Mouse (Mus musculus) heart, postnatal 10 days (tissue): ENCODE results near the gene Cacna1i. TPM values are rescaled to one million over a fixed set of nuclear protein-coding genes. Genes with fewer than 3 reads are reported as not detected.

Experiments used
- DNase-seq, 2 experiments: peaks; one replicate each; pipeline ENCODE4 v3.0.0; 2021
- intact Hi-C: fragments of 180-260 bp; cut with DNase I; formaldehyde crosslinking; loops from one replicate; pipeline ENCODE4 v1.15.1; 2025
- total RNA-seq, 2 experiments: library from RNA; stranded (reverse); gene quantifications; 2 replicates each; pipeline ENCODE4 v1.2.3; 2021

The Cacna1i gene
- total RNA-seq, 2 experiments from 2014 or later = 0.05 TPM; not detected in 1

GRCm38 (mm10) chr15:80266281-80266680 lies 20.8 kb upstream of the Cacna1i start:
- intact Hi-C loops = loop anchor here (1.0 to 10.0 kb wide), 5 partner anchors 15 to 679 kb away; partner anchors contain the start of gene Adsl
- DNase-seq = peak; percentile 81 to 87

DNA sequence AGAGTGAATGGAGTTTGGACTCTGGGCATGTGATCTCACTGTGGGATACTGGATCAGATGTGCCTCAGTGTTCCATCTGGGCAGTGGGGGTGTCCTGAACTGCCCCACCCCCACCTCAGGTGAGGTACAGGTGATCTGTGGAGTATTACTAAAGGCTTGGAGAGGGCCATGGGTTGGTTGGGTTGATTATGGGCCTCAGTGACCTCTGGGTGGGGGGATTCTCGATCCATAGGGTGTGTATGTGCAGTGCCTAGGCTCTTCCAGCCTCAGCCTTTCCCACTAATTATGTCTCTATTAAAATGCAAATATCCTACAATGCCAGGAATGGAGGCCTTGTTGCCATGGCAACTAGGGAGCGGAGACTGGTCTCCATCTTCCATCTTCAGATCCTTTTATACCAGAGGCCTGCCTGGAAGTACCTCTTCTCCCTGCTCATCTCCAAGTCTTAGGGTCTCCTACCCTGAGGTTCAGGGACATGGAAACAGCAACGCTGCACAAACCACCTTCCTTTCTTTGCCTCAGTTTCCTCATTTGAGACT lies 15.1 kb upstream of the Cacna1i start:
- intact Hi-C loops = no loop called here
- DNase-seq = no peak

GRCm38 (mm10) chr15:80277107-80277506 lies 9.9 kb upstream of the Cacna1i start:
- DNase-seq = no peak
- intact Hi-C loops = no loop called here

DNA sequence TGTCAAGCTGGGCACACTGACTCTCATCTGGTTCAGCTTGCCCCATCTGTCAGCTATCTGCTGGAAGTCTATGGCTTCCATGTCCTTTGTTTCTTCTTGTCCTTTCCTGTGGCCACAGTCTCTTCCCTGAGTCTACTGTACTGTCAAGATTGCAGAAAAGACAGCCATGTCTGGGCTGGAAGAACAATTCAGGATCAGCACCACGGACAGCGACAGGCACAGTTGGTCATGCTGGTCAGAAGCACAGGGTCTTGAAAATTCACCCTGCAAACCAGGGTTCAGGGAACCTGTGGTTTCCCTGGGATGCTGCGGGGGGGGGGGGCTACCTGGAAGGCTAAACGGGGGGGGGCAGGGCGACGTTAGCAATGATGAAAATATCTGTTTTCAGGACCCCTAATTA lies 9.4 kb upstream of the Cacna1i start:
- peak; percentile 74 to 85 for DNase-seq
- intact Hi-C loops = no loop called here

DNA sequence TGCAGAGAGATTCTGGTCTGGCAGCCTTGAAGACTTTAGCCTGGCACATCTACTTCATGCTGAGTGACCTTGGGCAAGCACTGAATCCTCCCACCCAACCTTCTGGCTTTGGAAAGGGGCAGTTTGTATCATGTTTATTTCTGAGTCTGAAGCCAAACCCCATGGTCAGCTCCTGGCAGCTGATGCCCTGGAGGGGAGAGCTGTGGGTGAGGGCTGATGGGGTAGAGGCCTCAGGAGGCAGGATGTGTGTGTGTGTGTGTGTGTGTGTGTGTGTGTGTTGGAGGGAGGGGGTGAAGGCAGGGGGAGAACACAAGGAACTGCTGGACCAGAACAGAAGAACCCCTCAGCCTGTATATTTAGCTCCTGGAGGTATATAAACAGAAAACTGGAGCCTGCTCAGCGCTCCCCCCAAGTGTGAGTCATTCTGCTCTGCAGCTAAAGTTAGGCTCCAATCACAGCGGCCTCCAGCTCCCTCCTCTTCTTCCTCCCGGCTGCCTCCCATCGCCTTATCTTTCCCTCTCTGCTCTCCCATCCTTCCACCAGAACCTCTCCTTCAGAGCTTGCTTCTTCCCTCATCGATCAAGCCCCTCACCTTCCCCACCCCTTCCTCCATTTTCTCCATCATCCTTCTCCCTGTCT lies 8.8 kb upstream of the Cacna1i start:
- no peak for DNase-seq
- intact Hi-C loops = no loop called here

DNA sequence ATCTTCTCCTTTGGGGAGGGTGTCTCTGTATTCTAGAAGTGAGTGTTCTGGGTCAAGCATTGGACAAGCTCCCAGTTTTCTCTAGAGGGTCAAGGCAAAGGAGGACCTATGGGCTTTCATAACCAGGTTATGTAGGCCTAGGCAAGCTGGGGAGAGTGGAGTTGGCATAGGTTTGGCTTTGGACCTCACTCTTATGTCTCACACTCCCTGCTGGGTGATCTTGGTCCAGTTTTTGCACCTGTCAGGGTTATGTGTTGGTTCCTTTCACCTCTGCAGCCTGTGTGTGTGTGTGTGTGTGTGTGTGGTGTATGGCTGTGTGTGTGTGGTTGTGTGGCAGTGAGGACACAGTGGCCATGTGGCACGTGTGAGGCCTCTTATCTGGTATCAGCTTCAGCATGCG lies 8.0 kb upstream of the Cacna1i start:
- DNase-seq = no peak
- intact Hi-C loops = no loop called here

GRCm38 (mm10) chr15:80280646-80281045 lies 6.4 kb upstream of the Cacna1i start:
- intact Hi-C loops = loop anchor here (2.0 to 10.0 kb wide), 2 partner anchors 14 to 334 kb away; no protein-coding TSS in a partner anchor
- peak in 1 of 2 experiments; percentile 26 for DNase-seq

DNA sequence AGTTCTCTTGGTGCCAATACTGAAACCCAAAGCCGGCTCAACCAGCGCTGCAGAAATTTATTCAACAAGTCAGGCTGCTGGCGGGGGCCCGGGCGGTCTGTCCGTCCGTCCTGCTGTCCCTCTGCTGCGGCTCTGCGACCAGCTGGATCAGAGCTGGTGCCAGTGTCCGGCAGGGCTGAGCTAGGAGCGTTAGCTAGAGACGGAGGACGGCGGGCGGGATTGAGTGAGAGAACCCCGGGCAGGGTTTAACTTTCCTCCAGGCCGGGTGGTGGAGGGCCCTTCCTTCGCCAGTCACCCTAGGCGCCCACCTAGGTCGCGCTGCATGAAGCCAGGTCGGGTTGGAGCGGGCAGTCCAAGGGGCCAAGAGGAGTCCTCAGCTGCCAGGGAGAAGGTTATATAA lies 998 bp downstream of the Cacna1i start:
- DNase-seq = peak in 1 of 2 experiments; percentile 10
- intact Hi-C loops = loop anchor here (10.0 kb wide), 1 partner anchor 327 kb away; no protein-coding TSS in a partner anchor

DNA sequence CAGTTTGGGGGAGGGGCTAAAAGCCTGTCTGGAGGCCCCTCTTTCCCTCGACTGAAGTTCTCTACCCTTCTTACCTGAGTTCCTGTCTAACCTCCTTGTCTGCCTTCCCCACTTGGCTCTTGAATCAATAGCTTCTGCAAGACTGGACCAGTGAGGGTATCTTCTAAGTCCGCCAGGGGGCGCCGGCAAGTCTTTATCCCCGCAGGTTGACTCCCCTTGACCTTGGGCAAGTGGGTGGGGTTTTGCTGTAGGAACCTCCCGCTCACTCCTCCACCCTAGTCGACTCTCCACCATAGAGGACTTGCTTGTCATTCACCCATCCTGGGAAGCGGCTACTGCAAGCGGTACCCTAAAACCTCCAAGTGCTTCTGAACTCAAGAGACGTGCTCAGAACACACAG lies 2.4 kb downstream of the Cacna1i start:
- peak; percentile 59 to 67 for DNase-seq
- intact Hi-C loops = loop anchor here (1.0 to 10.0 kb wide), 2 partner anchors 325 to 405 kb away; no protein-coding TSS in a partner anchor

DNA sequence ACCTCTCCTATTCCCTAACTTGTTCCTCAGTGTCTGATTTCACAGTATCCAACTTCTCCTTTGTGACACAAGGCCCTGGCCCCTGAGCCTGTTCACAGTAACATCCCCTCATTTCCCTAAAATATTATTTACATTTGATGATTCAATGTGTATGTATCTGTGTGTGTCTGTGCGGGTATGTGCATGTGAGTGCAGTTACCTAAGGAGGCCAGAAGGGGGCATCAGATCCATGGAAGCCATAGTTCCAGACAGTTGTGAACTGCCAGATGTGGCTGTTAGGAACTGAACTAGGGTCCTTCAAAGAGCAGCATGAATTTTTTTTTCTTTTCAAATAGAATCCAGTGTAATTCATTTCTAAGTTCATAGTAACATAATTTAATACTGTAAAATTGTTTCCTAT lies 10.1 kb downstream of the Cacna1i start:
- no peak for DNase-seq
- intact Hi-C loops = no loop called here

DNA sequence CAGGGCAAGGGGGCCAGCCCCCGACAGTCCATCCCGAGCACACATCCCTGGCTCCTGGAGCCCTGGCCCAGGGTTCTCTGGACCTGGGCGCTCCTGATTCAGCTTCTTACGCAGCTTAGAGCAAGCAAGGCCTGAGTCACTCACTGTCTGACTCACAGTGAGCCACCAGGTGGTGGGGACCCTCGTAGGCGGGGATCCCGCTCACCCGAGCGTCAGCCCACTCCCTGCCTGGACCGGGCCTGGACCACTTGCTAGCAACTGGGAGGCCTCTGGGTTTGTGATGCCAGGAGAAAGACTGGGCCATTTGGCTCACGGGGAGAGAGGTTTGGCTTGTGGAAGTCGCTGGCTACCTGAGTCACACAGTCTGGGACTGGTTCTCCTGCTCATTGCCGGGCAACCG lies 16.7 kb downstream of the Cacna1i start:
- intact Hi-C loops = no loop called here
- DNase-seq = no peak

DNA sequence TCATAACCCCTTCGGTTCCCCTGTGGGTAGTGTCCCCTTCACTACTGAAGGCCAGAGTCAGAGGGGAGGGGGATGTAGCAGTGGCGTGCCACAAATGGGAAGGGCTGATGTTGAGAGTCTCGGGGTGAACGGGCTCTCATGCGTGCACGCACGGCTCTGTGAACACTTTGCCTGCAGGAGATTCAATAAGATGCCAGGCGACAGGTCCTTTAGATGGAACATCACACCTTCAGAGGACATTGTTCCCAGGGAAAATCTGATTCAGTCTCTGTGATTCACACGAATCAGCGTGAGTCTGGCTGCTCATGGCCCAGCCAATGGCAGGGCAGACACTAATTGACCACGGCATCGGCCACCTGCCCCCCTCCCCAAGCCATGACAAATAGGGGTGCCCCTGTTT lies 17.1 kb downstream of the Cacna1i start:
- intact Hi-C loops = no loop called here

GRCm38 (mm10) chr15:80306146-80306545 lies 19.1 kb downstream of the Cacna1i start:
- no peak for DNase-seq
- intact Hi-C loops = no loop called here

More for the DNA sequence above, 17.1 kb downstream of the Cacna1i start:
- DNase-seq = no peak

GRCm38 (mm10) chr15:80314731-80315130 lies 27.7 kb downstream of the Cacna1i start:
- intact Hi-C loops = no loop called here
- no peak for DNase-seq

DNA sequence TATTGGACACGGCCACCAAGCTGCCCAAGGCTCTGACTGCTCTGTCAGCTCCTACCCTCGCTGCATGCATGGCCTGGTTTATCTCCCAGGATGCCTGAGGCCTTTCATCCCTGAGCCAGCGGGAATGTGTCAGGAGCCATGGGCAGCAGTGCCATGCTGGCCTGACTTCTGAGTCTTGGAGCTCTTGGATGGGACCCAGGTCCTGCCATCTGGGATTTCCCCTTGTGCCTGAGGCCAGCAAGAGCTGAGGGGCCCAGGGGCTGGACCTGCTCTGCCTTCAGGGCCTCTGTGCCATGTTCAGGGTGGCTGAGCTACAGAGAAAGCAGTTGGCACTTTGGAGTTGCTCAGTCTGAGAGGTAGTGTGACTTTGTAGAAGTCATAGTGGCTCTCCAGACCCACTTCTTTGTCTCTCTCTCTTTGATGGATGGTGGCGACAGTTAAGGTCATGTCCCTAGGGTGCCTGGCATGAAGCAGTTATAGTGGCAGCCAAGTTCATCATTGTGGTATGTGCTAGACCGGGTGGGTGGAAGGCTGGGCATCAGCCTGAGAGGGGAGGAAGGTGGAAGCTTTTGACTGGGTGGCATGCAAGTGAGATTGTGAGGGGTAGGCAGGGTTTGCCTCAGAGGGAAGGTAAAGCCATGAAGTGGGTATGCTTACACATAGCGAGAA lies 30.1 kb downstream of the Cacna1i start:
- intact Hi-C loops = no loop called here
- DNase-seq = peak; percentile 60 to 66

- DNase-seq = no peak
- intact Hi-C loops = no loop called here
Measured at GRCm38 (mm10) chr15:80317841-80318530, 30.9 kb downstream of the Cacna1i start.

- intact Hi-C loops = no loop called here
- DNase-seq = no peak
Measured at GRCm38 (mm10) chr15:80318543-80319255, 31.7 kb downstream of the Cacna1i start.

GRCm38 (mm10) chr15:80319315-80319714 lies 32.3 kb downstream of the Cacna1i start:
- intact Hi-C loops = no loop called here
- DNase-seq = no peak

DNA sequence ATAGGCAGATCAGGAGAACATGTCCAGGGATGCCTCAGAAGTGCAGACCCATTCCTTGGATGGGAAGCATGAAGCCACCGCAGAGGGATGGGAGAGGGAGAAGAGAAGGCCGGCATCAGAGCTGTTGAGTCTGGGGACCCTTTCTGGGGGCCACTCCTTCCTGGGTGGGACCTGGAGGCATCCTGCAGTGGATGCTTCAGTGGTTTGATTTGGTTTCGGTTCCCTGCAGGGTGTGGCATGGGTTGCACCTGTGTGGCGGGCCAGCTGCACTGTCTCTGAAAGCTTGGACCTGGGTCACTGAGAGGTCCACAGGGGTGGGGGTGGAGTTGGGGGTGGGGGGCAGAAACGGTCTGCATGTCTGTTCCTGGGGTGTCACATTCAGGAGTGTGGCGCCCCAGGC lies 32.9 kb downstream of the Cacna1i start:
- intact Hi-C loops = no loop called here
- DNase-seq = no peak

GRCm38 (mm10) chr15:80325207-80325606 lies 38.2 kb downstream of the Cacna1i start:
- DNase-seq = no peak
- intact Hi-C loops = no loop called here

DNA sequence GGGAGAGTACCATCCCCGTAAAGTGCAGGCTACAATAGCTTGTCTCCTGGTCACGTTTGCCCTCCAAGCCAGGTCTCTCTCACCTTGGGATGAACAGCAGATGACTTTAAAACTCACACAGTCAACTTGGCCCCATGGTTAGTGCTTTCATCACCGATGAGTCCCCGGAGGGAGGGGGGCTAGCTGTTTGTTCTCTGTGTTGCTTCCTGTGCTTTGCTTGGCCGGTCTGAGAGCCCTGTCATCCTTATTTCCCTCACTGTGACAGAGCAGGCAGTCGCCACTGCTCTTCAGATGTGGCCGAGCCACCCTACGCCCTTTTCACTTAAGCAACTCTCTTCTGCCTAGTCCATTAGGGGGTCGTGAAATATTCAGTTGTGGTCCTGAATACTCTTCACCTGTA lies 38.7 kb downstream of the Cacna1i start:
- intact Hi-C loops = no loop called here
- DNase-seq = no peak
